Mouse (Mus musculus) cerebellum, adult 2 months (tissue): Measurements from ENCODE around the gene Gm7029. TPM values are rescaled to one million over a fixed set of nuclear protein-coding genes. Genes with fewer than 3 reads are reported as not detected.
"Not testable (repeated sequence)": the region's sequence is repeated elsewhere in the genome, so short reads cannot be mapped to it uniquely, and the experiment has no call there.

Experiments used
- DNase-seq, 2 experiments: peaks; one replicate each; pipeline ENCODE4 v3.0.0; 2021
- H3K27ac ChIP-seq: fragments of 200-500 bp; 2 replicates; pipeline ENCODE4 v1.5.1; 2012; ENCODE audit warnings: low read length, control low read depth, inconsistent platforms; ENCODE audit not compliant: insufficient read depth
- H3K27me3 ChIP-seq: fragments of 200-500 bp; 2 replicates; pipeline ENCODE4 v1.6.1; 2012; ENCODE audit warnings: inconsistent platforms, mild to moderate bottlenecking, low read length, moderate library complexity; ENCODE audit not compliant: control insufficient read depth, insufficient read depth
- H3K4me1 ChIP-seq: fragments of 200-500 bp; 2 replicates; pipeline ENCODE4 v1.6.1; 2011; ENCODE audit warnings: low read length; ENCODE audit not compliant: control insufficient read depth, insufficient read depth
- H3K4me3 ChIP-seq: fragments of 200-500 bp; replicated peaks from 2 replicates; pipeline ENCODE3; 2011; ENCODE audit warnings: mild to moderate bottlenecking, low read depth, low read length, control low read depth; ENCODE audit not compliant: insufficient read depth
- CTCF ChIP-seq: fragments of 200-500 bp; IDR thresholded peaks from 2 replicates; pipeline ENCODE4 v1.5.1; 2011; ENCODE audit warnings: low read depth, mild to moderate bottlenecking, control low read depth, low read length, moderate library complexity, borderline replicate concordance; ENCODE audit not compliant: insufficient read depth
- POLR2A ChIP-seq: fragments of 200-500 bp; IDR thresholded peaks from 2 replicates; pipeline ENCODE4 v1.6.1; 2011; ENCODE audit warnings: low read length, control low read depth, borderline replicate concordance; ENCODE audit not compliant: insufficient read depth
- WGBS: fragments of 180-500 bp; shearing (Covaris S2); methylation state at CpG from one replicate; pipeline ENCODE4 v1.1.7; 2018; 5-methylcytosine and 5-hydroxymethylcytosine counted together
- polyA plus RNA-seq: library from polyadenylated mRNA; depleted of rRNA; stranded (reverse); fragments of >200 nt; gene quantifications from 2 replicates; pipeline ENCODE4 v1.2.3, GENCODE M21; 2012

The Gm7029 gene
- polyA plus RNA-seq, 1 experiment = not detected

- Histone ChIP-seq H3K27ac (0 out of 2 replicates have a peak within 1 kb of the TSS, but pooled peaks have one; percentile 32), H3K27me3 (no peaks in the 10 kb centered on the region), H3K4me3 (peak within 1 kb of the TSS; percentile 74), H3K4me1 (no peaks in the 10 kb centered on the region)
- peak; percentile 80 for TF ChIP-seq POLR2A
- TF ChIP-seq CTCF = no peak
- peak; percentile 93 to 96 for DNase-seq
- WGBS = under 1% methylated on average over 45 of the region's 45 CpGs
Measured at GRCm38 (mm10) chr17:33842966-33843795, 30.5 kb upstream of the Gm7029 start, which contains the start of gene Cd320. Cd320 (plus strand) TSS chr17:33843091.

GRCm38 (mm10) chr17:33844196-33844595, 29.4 kb upstream of the Gm7029 start:
- Histone ChIP-seq H3K27me3 (no peaks in the 10 kb centered on the region), H3K4me1 (no peaks in the 10 kb centered on the region), H3K27ac (no peak overlapping the region), H3K4me3 (no peak overlapping the region)
- TF ChIP-seq CTCF (no peak), POLR2A (no peak)
- DNase-seq = no peak
- 41% methylated on average over 1 of the region's 1 CpGs for WGBS

- Histone ChIP-seq H3K27ac (no peak overlapping the region), H3K27me3 (no peaks in the 10 kb centered on the region), H3K4me3 (no peak overlapping the region), H3K4me1 (no peaks in the 10 kb centered on the region)
- TF ChIP-seq POLR2A (no peak), CTCF (no peak)
- DNase-seq = no peak
- WGBS = 90% methylated on average over 8 of the region's 8 CpGs
Measured at GRCm38 (mm10) chr17:33848139-33848538, 25.5 kb upstream of the Gm7029 start.

GRCm38 (mm10) chr17:33851331-33851730, 22.3 kb upstream of the Gm7029 start:
- no peaks in the 10 kb centered on the region for H3K27me3 ChIP-seq
- H3K27ac ChIP-seq = no peak overlapping the region
- DNase-seq = no peak
- no peak for TF ChIP-seq CTCF
- TF ChIP-seq POLR2A = no peak
- H3K4me1 ChIP-seq = no peaks in the 10 kb centered on the region
- 74% methylated on average over 1 of the region's 1 CpGs for WGBS
- no peak overlapping the region for H3K4me3 ChIP-seq

GRCm38 (mm10) chr17:33857816-33858215, 15.8 kb upstream of the Gm7029 start:
- Histone ChIP-seq H3K27ac (no peak overlapping the region), H3K4me3 (no peak overlapping the region), H3K4me1 (no peaks in the 10 kb centered on the region), H3K27me3 (no peaks in the 10 kb centered on the region)
- DNase-seq = no peak
- TF ChIP-seq POLR2A (no peak), CTCF (no peak)
- WGBS = 25% methylated on average over 4 of the region's 4 CpGs

GRCm38 (mm10) chr17:33865330-33866030, 8.2 kb upstream of the Gm7029 start:
- no peak for TF ChIP-seq POLR2A
- peak; percentile 22; the same call in 1 of the 2 replicates for TF ChIP-seq CTCF
- H3K27me3 ChIP-seq = no peaks in the 10 kb centered on the region
- no peak overlapping the region for H3K27ac ChIP-seq
- no peaks in the 10 kb centered on the region for H3K4me1 ChIP-seq
- peak in 1 of 2 experiments; percentile 15 for DNase-seq
- 38% methylated on average over 9 of the region's 9 CpGs for WGBS
- no peak overlapping the region for H3K4me3 ChIP-seq

GRCm38 (mm10) chr17:33874411-33874810, 774 bp downstream of the Gm7029 start:
- Histone ChIP-seq H3K4me3 (no peak overlapping the region), H3K4me1 (no peaks in the 10 kb centered on the region), H3K27me3 (no peaks in the 10 kb centered on the region), H3K27ac (no peak overlapping the region)
- DNase-seq = peak; percentile 35 to 43
- WGBS = 86% methylated on average over 11 of the region's 11 CpGs
- TF ChIP-seq CTCF (no peak), POLR2A (no peak)

GRCm38 (mm10) chr17:33875797-33876196, 2.2 kb downstream of the Gm7029 start:
- H3K4me3 ChIP-seq, H3K27me3 ChIP-seq, DNase-seq, H3K27ac ChIP-seq, H3K4me1 ChIP-seq: not testable (repeated sequence)
- 82% methylated on average over 5 of the region's 5 CpGs for WGBS

GRCm38 (mm10) chr17:33884320-33884719, 10.7 kb downstream of the Gm7029 start:
- H3K27me3 ChIP-seq, H3K4me1 ChIP-seq: not testable (repeated sequence)
- WGBS = 89% methylated on average over 10 of the region's 11 CpGs

GRCm38 (mm10) chr17:33887802-33888201, 14.2 kb downstream of the Gm7029 start:
- H3K4me1 ChIP-seq, H3K27ac ChIP-seq, H3K27me3 ChIP-seq, DNase-seq, H3K4me3 ChIP-seq: not testable (repeated sequence)
- WGBS = 67% methylated on average over 2 of the region's 2 CpGs

More at GRCm38 (mm10) chr17:33884320-33884719, 10.7 kb downstream of the Gm7029 start:
- DNase-seq, H3K27ac ChIP-seq, H3K4me3 ChIP-seq: not testable (repeated sequence)

GRCm38 (mm10) chr17:33888230-33888629, 14.6 kb downstream of the Gm7029 start:
- H3K4me3 ChIP-seq, H3K4me1 ChIP-seq, H3K27ac ChIP-seq, H3K27me3 ChIP-seq, DNase-seq: not testable (repeated sequence)
